Mouse (Mus musculus): ENCODE data around the gene 4933405L10Rik.

- no peak for TF ChIP-seq CTCF (IDR thresholded peaks at IDR 0.05; ENCODE audit: extremely low read depth, insufficient read depth, low read length)
- no peak for TF ChIP-seq POLR2A (IDR thresholded peaks at IDR 0.05; ENCODE audit: extremely low read depth, insufficient read depth, low read length)
These were observed 9.0 kb downstream of the 4933405L10Rik start for GRCm38 (mm10) chr8:105716302-105716945.
